Mouse (Mus musculus) heart, postnatal 0 days (tissue): ENCODE results near the gene Vps72. TPM values are rescaled to one million over a fixed set of nuclear protein-coding genes. Genes with fewer than 3 reads are reported as not detected.

Source experiments
- ATAC-seq: fragments of 200-750 bp; cut with Nextera tagmentation; 2 replicates; pipeline ENCODE4 v1.8.0; 2017; ENCODE audit warnings: low read depth, moderate number of reproducible peaks, moderate library complexity; ENCODE audit not compliant: insufficient read depth
- DNase-seq: peaks from one replicate; pipeline ENCODE4 v3.0.0-alpha.2; 2016; ENCODE audit warnings: low spot score
- H3K27ac ChIP-seq: fragments of 300-500 bp; sonication (generic); 2 replicates; pipeline ENCODE4 v1.5.1; 2014; ENCODE audit warnings: low read depth, mild to moderate bottlenecking
- H3K27me3 ChIP-seq: fragments of 300-500 bp; sonication (generic); 2 replicates; pipeline ENCODE4 v1.6.1; 2014; ENCODE audit warnings: low read length, mixed read lengths; ENCODE audit not compliant: control insufficient read depth, insufficient read depth
- H3K36me3 ChIP-seq: fragments of 300-500 bp; sonication (generic); replicated peaks from 2 replicates; pipeline ENCODE4 v1.6.1; 2014; ENCODE audit warnings: low read length, mixed read lengths; ENCODE audit not compliant: control insufficient read depth, insufficient read depth
- H3K4me1 ChIP-seq: fragments of 300-500 bp; sonication (generic); 2 replicates; pipeline ENCODE4 v1.6.1; 2014; ENCODE audit warnings: antibody characterized with exemption; ENCODE audit not compliant: control insufficient read depth, insufficient read depth
- H3K4me2 ChIP-seq: fragments of 300-500 bp; sonication (generic); 2 replicates; pipeline ENCODE4 v1.6.1; 2014; ENCODE audit warnings: low read depth, mild to moderate bottlenecking, low read length, moderate library complexity
- H3K4me3 ChIP-seq: fragments of 300-500 bp; sonication (generic); 2 replicates; pipeline ENCODE4 v1.5.1; 2014; ENCODE audit warnings: low read depth, low read length
- H3K9ac ChIP-seq: fragments of 300-500 bp; sonication (generic); replicated peaks from 2 replicates; pipeline ENCODE4 v1.6.1; 2014; ENCODE audit warnings: low read depth, low read length, mixed read lengths
- H3K9me3 ChIP-seq: fragments of 300-500 bp; sonication (generic); replicated peaks from 2 replicates; pipeline ENCODE4 v1.6.1; 2016; ENCODE audit warnings: low read length; ENCODE audit not compliant: control insufficient read depth
- CTCF ChIP-seq: IDR thresholded peaks from 2 replicates; pipeline ENCODE4 v1.5.1; 2016; ENCODE audit warnings: antibody characterized with exemption, control low read depth, low read depth
- EP300 ChIP-seq: IDR thresholded peaks from 2 replicates; pipeline ENCODE4 v1.6.1; 2016; ENCODE audit warnings: antibody characterized with exemption, low read depth
- WGBS: fragments of 180-500 bp; shearing (Covaris S2); extraction: QIAGEN DNeasy Blood & Tissue Kit; methylation state at CpG from one replicate; pipeline ENCODE4 v1.1.7; 2014; 5-methylcytosine and 5-hydroxymethylcytosine counted together
- polyA plus RNA-seq: library from polyadenylated mRNA; unstranded; fragments of >200 nt; fragmentation: Nextera tagmentation; extraction: Ambion mirVana; gene quantifications from 2 replicates; pipeline ENCODE4 v1.2.1, GENCODE M21; 2015
- total RNA-seq: library from RNA; depleted of rRNA; stranded (reverse); fragments of >200 nt; gene quantifications from 2 replicates; pipeline ENCODE4 v1.2.3, GENCODE M21; 2014; ENCODE audit warnings: low replicate concordance

Vps72 gene
- total and polyA plus RNA-seq, 2 experiments from 2014 or later: 54.9 to 60.8 TPM

- no peak overlapping the region for H3K4me2 ChIP-seq
- H3K27ac ChIP-seq: no peak overlapping the region
- DNase-seq (no peak), ATAC-seq (no peak)
- TF ChIP-seq EP300: no peak
- peak; percentile 40 for TF ChIP-seq CTCF
- H3K36me3 ChIP-seq: peaks cover 83% of the 10 kb centered on the region
- WGBS: 93% methylated on average over 2 of the region's 2 CpGs
- no peaks in the 10 kb centered on the region for H3K27me3 ChIP-seq
- H3K4me1 ChIP-seq: no peaks in the 10 kb centered on the region
- no peak overlapping the region for H3K9ac ChIP-seq
- no peaks in the 10 kb centered on the region for H3K9me3 ChIP-seq
- no peak overlapping the region for H3K4me3 ChIP-seq
Measured at GRCm38 (mm10) chr3:95071606-95072005, 39.2 kb upstream of the Vps72 start.

DNA sequence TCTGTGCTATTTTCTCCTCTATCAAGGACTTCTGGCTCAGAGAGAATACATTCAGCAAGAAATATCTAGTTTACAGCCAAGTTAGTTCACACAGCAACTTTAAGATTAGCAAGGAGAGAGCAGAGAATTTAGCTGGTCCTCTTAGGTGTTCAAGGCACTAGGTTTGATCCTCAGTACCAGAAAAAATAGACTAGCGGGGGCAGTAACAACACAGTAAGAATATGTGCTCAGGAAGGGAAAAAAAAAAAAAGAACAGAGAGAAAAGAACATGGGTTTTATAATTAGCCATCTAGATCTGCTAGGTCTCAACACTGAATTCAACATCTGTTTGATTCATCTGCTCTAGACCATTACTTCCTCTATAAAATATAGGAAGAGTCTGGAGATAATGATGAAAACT lies 22.8 kb upstream of the Vps72 start:
- Histone ChIP-seq H3K4me2 (no peak overlapping the region), H3K27ac (no peak overlapping the region), H3K36me3 (peaks cover 5% of the 10 kb centered on the region; the same call in 1 of the 2 replicates), H3K9me3 (no peaks in the 10 kb centered on the region), H3K4me1 (no peaks in the 10 kb centered on the region), H3K9ac (no peak overlapping the region), H3K27me3 (no peaks in the 10 kb centered on the region), H3K4me3 (no peak overlapping the region)
- no peak for DNase-seq
- ATAC-seq: no peak
- TF ChIP-seq EP300 (no peak), CTCF (no peak)
- WGBS: 82% methylated on average over 1 of the region's 1 CpGs

DNA sequence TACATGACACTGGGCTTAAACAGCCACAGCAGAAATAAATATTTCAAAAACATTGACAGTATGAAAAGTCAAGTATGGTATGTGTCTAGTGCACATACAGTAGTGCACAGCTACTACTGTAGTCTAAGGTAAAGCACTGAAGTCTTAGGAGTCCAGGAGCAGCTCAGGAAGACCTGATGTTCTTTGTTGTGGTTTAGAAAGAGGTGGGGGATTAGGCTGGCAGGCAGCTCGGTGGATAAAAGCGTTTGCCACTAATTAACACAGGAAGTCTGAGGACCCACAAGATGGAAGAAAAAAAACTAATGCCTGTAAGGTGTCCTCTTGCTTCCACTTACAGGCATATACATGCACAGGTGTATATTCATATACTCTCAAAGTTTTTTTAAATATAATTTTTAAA lies 10.0 kb upstream of the Vps72 start:
- ATAC-seq: no peak
- TF ChIP-seq CTCF (no peak), EP300 (no peak)

GRCm38 (mm10) chr3:95105121-95105520 lies 5.7 kb upstream of the Vps72 start:
- peak overlapping the region; percentile 90 for H3K27ac ChIP-seq
- H3K9ac ChIP-seq: peak overlapping the region; percentile 93
- peak overlapping the region; percentile 83 for H3K4me2 ChIP-seq
- no peak for ATAC-seq
- no peaks in the 10 kb centered on the region for H3K27me3 ChIP-seq
- no peaks in the 10 kb centered on the region for H3K9me3 ChIP-seq
- TF ChIP-seq CTCF (no peak), EP300 (no peak)
- peak overlapping the region; percentile 96 for H3K4me3 ChIP-seq
- DNase-seq: no peak
- no peaks in the 10 kb centered on the region; the same call in 1 of the 2 replicates for H3K36me3 ChIP-seq
- 15% methylated on average over 4 of the region's 4 CpGs for WGBS
- H3K4me1 ChIP-seq: peaks cover 8% of the 10 kb centered on the region; the same call in 1 of the 2 replicates

More for the DNA sequence above, 10.0 kb upstream of the Vps72 start:
- Histone ChIP-seq H3K4me2 (no peak overlapping the region), H3K27ac (no peak overlapping the region), H3K36me3 (peaks cover 5% of the 10 kb centered on the region; the same call in 1 of the 2 replicates), H3K9ac (no peak overlapping the region), H3K9me3 (no peaks in the 10 kb centered on the region), H3K4me1 (peaks cover 12% of the 10 kb centered on the region; the same call in 1 of the 2 replicates), H3K27me3 (no peaks in the 10 kb centered on the region), H3K4me3 (no peak overlapping the region)
- 32% methylated on average over 2 of the region's 2 CpGs for WGBS
- no peak for DNase-seq

DNA sequence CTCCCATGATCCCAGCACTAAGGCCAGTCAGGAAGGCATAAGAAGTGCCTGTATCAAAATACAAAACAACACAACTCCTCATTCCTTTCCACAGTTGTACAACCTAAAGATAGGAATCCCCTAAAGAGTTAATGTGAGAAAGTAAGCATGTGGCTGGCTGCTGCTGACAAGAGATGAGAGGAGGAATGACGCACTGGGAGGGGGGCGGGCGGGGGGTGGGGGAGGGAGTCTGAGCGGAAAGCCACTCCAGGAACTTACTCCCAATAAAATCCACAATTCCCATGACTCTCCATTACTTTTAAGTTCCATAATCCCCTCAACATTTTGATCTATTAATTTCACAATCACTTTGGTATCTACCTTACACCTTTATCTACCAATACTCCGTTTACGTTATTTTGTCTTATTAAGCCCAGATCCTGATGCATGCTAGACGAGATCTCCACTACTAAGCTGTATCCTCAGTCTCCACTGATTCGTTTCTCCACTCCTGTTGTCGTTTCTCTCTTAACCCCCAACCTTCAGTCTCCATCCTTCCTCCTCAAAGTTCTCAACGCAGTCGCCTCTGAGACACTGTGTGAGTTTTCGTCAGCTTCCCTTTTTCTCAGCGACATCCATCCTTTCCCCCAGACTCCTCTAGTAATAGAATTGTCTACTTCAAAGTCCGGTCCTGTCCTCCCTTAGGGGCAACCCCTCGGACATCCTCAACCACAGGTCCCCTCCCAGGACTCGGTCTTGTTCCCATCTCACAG lies 5.1 kb upstream of the Vps72 start:
- Histone ChIP-seq H3K9me3 (no peaks in the 10 kb centered on the region), H3K36me3 (no peaks in the 10 kb centered on the region; the same call in 1 of the 2 replicates), H3K4me2 (peak overlapping the region; percentile 83), H3K27ac (peak overlapping the region; percentile 90), H3K9ac (peak overlapping the region; percentile 93), H3K27me3 (no peaks in the 10 kb centered on the region), H3K4me3 (peak overlapping the region; percentile 96), H3K4me1 (peaks cover 8% of the 10 kb centered on the region; the same call in 1 of the 2 replicates)
- peak; percentile 33; the same call in 1 of the 2 replicates for ATAC-seq
- no peak for TF ChIP-seq EP300
- no peak for TF ChIP-seq CTCF
- under 1% methylated on average over 16 of the region's 16 CpGs for WGBS
- peak; percentile 74 for DNase-seq
